Mouse (Mus musculus): ENCODE results near the gene E2f2. TPM values are rescaled to one million over a fixed set of nuclear protein-coding genes. Genes with fewer than 3 reads are reported as not detected.
A peak's percentile ranks its signal among the peaks of the same experiment; 100 is the strongest.

Gene E2f2
- total RNA-seq, 1 experiment from 2014 or later, result 6.8 TPM

DNA sequence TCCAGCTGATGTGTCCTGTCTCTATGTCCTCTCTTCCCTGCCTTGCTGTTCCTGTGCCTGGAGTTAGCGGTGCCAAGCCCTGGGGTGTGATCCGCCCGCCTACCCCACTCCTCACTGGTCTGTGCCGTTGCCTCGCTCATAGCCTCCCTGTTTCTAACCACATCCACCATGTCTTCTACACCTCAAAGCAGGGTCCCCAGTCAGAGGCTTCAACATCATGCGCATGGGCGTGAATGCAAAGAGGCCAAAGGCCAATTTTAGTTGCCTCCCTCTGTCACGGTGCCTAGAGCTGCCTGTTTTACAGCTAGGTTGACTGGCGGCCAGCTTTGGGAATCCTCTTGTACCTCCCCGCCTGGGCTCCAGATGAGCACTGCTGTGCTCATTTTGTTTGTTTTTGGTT lies 24.0 kb downstream of the E2f2 start:
- no peak for ATAC-seq (replicated peaks; ENCODE audit: low read depth, poor library complexity, severe bottlenecking)

DNA sequence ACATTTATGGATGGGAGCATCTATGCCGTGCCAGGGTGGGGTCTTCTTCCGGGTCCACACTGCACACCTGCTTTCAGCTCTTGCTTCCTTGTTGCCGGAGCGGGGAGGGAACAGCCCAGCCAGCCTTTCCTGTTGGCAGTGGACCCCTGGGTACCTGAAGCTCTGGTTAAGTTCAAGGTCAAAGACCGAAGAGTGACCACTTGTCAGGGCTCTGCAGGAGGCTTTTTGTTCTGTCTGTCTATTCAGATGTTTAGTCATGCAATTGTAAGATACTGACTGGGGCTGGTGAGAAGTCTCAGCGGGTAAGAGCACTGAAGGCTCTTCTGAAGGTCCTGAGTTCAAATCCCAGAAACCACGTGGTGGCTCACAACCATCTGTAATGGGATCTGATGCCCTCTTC lies 26.7 kb downstream of the E2f2 start:
- ATAC-seq (replicated peaks; ENCODE audit: low read depth, poor library complexity, severe bottlenecking), result no peak

DNA sequence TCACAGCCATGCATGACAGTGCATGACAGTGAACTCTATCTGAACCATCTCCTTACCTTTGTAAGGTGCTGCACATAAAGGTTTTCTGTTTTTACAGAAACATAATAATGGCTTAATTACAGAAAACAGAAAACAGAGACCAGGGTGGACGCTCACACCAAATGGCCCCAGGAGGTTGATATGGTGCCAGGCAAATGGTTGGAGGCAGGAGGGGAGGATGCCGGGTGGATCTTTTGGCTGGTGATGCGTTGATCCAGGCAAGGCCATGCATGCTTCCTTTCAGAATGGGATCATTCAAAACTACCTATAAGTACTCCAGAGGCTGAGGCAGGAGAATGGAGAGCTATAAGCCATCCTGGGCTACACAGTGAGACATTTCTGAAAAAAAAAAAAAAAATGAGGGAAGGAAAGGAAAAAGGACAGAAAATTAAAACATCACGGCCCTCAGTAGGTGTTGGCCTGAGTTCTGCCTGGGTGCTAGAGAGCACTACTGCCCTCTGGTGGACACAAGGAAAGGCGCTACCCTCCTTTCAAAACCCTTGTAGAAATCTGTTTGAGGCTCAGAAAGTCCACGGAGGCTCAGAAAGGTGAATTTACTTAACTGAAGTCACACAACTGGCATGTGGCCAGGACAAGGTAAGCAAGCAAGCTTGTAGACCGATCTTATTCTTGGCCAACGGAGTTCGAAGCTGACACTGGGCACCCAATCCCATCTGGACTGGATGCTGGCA lies 27.5 kb downstream of the E2f2 start:
- ATAC-seq (replicated peaks; ENCODE audit: low read depth, poor library complexity, severe bottlenecking), result peak; percentile 78

DNA sequence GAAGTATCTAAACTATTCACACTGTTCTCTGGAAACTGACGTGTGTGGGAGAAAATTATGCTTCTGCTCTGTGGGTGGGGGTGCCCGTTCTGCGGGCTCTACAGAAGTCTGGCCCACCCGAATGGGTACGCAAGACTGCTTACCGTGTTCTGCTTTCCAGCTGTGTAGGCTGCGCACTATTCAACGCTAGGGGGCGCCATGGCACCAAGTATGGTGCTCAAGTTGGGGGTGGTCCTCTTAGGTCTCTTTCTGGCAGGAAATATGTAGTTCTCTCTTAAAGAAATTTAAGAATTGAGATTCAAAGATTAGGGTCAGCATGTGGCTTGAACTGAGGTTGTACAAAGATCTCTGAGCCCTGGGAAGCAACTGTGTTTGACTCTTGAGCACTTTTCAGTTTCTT lies 30.3 kb downstream of the E2f2 start:
- peak; percentile 35 for ATAC-seq (replicated peaks; ENCODE audit: low read depth, poor library complexity, severe bottlenecking)

DNA sequence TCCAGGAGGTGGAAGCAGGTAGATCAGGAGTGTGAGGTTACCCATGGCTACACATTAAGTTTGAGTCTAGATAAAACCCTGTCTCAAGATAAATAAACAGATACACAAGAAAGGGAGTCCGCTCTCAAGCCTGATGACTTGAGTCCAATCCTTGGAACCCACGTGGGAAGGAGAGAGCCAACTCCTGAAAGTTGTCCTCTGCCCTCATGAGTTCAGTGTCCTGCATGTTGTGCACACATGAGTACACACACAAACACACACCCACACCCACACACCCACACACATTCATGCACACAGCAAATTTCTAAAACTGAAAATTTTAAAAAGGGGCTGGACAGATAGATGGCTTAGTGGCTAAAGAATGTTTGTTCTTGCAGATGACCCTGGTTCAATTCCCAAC lies 32.6 kb downstream of the E2f2 start:
- no peak for ATAC-seq (replicated peaks; ENCODE audit: low read depth, poor library complexity, severe bottlenecking)

DNA sequence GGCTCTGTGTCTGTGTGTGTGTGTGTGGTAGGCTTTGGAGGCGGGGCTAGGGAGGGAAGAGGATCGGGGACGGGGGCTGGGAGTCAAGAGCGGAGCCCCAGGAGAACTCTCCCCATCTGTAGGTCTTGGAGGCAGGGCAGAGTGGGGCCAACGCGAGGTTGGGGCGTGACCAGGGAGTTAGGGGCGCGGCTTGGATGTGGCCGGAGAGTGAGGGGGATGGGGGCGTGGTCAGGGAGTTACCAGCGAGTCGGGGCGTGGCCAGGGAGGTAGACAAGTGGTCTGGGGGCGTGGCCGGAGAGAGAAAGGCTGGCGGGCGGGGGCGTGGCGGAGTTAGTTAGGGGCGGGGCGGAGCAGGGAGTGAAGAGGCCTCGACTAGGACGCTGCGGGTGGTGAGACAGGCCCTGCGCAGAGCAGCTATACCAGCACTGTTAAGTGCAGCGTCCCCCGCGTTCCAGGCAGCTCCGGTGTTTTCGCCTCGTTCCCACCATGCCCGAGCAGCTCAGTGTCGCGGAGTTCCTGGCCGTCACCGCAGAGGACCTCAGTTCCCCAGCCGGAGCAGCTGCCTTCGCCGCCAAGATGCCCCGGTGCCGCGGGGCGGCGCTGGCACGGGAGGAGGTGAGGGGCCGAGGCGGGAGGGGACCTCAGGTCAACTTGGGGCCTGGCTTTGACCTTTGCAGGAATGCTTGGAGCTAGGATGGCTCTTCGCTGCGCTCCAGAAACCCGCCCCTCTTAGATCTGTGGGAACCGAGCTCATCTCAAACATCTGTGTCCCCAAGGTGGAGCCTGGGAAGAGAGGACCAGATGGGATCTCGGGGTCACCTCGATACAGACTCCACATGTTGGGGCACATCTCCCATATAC lies 34.1 kb downstream of the E2f2 start, which contains the start of gene Asap3:
Gene Asap3 (plus strand): TSS at position 333 of the 861 bp plus-strand sequence.
- peak; percentile 88 for ATAC-seq (replicated peaks; ENCODE audit: low read depth, poor library complexity, severe bottlenecking)

DNA sequence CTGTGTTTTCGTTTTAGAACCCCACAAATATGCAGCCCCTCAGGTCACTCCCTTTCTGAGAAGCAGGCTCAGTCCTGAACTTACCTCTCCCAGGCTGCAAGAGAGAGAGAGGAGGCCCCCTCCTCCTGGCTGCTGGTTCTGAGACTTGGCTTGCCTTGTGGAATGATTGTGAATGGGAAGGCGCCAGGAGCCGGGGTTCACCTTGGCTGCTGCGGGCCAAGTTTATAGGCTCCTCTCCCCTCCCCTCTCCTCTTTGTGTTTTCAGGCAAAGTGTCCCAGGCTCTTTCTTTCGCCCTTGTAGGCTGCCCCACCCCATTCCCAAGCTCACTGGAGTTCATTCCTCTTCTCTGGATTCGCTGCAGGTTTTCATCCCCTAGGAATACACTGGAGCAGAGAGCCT lies 34.7 kb downstream of the E2f2 start:
- ATAC-seq (replicated peaks; ENCODE audit: low read depth, poor library complexity, severe bottlenecking), result no peak

DNA sequence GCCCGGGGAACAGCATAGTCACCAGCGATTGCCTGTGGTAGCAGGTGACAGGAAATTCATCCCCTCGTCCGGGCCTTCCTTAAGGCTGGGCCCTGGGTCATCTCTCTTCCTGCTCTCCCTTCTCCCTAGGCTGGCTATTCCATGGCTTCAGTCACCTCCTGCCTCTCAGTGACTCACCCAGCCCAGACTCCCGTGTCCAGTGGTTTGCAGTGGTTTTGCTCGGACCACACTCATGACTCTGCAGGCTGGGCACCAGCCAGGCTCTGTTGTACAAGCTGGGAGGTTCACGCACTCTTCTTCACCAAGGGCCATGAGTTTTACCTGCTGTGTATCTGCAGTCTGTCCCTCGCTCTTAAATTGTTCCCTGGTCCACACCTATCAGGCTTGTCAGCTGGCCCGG lies 38.7 kb downstream of the E2f2 start:
- ATAC-seq (replicated peaks; ENCODE audit: low read depth, poor library complexity, severe bottlenecking), result no peak

DNA sequence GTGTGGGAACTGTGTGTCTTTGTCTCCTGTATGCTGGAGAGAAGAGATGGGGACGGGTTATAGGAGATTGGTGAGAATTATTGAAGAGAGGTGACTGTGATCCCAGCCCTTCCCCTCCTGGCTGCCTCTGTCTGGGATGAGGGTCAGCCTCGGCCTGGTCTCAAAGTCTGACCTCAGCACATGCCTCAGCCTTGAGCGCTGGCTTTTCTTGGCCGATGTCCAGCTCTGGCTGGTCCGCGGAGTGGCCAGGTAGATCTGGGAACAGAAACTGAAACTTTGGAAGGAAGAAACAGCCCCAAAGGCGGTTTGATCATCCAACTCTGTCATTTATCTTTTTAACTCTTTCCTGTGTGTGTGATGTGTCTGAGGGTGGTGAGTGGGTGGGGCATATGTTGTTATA lies 41.4 kb downstream of the E2f2 start:
- no peak for ATAC-seq (replicated peaks; ENCODE audit: low read depth, poor library complexity, severe bottlenecking)

DNA sequence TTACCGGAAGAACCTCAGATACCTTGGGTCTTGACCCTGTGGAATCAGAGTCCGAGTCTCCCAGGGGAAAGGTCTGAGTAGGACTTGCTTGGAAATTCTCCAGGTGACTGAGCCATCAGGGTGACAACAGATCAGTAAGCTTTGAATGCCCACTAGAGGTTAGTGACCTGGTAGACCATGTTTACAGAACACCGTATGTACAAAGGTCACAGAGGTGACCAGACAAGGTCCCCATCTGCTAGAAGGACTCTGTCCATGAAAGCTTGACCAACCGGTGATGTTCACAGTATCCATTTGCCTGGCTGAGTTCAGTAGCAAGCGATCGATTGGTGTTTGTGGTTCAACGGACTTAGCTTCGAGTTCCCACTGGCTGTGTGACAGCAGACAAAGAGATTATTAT lies 42.6 kb downstream of the E2f2 start:
- no peak for ATAC-seq (replicated peaks; ENCODE audit: low read depth, poor library complexity, severe bottlenecking)

DNA sequence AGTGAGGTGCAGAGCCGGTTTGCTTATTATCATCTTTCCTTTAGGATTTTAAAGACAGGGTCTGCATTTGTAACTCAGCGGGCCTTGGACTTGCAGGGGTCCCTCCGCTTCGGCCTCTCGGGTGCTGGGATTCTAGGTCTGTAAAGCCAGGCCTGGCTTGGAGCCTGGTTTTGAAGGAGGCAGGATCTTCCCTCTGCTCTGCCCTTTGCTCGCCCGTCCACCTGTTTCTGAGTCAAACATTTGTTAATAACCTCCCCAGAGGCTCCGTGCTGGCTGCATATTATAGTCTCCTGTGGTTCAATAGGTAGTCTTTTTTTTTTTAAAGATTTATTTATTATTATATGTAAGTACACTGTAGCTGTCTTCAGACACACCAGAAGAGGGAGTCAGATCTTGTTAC lies 43.4 kb downstream of the E2f2 start:
- ATAC-seq (replicated peaks; ENCODE audit: low read depth, poor library complexity, severe bottlenecking), result no peak

DNA sequence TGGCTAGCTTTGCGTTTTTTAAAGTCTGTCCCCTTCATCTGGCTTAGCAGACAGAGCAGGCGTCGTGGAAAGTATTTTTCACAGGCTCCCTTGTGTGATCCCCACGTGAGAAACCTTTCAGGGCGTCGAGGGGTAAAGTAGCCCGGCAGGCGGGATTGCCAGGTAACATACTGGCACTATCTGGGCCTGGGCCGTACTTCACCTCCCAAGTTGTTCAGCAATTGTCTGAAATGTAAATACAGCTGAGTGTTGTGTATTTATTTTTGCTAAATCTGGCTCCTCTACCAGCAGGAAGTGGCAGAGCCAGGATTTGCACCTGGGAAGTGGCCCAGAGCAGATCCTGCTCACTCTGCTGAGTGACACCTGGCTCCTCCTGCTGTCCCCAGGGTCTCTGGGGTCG lies 44.9 kb downstream of the E2f2 start:
- no peak for ATAC-seq (replicated peaks; ENCODE audit: low read depth, poor library complexity, severe bottlenecking)

DNA sequence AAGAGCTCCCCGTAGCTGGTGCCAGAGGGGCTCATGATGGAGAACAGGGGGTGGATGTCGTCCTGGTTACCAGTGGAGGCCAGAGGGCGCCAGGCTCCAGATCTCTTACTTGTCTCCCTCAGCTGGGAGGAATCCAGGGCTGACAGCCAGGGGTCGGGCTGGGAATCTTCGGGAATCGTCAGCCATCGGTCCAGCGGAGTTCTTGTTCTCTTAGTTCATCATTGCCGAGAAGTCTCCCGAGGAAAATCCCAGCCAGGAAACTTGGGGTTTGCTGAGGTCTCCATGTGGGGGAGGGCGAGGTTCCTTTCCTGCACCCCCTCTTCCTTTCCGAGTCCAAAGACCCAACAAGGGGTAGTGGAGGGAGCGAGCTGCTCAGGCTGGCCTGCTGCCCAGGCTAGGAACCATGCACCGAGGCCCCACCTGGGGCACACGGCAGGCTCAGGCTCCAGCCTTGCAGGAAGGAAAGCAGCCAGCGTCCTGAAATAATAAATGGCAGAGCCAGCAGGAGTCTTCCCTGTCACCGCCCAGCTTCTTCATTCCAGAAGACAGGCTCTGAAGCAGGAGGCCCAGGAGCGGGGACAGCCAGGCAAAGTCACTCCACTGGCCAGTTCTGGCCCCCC lies 46.5 kb downstream of the E2f2 start:
- ATAC-seq (replicated peaks; ENCODE audit: low read depth, poor library complexity, severe bottlenecking), result no peak

DNA sequence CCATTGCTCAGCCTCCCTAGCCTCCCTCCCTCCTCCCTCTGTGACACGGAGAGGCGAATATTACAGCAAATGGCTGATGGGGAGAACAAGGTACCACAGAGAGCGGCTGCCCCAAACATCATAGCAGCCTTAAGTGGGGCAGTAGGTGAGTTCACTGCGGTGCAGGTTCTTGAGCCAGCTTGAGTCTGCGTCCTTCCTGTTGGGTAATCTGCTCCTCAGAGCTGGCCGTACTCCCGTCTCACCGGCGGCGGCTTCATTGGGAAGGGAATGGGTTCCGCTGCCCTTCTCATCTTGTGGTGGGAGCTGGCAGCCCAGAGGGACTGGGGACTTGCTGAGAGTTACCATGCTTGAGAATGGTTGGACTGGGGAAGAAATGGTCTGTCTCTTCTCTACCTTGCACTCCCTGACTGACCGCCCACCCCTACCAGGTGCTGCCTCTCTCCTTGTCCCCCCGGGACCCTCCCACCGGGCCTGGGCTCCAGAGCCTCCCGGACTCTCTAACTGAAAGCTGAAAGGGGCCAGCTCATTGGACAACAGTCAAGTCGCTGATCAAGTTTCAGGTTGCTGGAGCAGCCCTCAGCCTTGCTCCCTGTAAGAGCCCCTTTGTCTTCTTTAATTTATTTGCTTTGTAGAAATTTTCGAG lies 48.1 kb downstream of the E2f2 start:
- no peak for ATAC-seq (replicated peaks; ENCODE audit: low read depth, poor library complexity, severe bottlenecking)

DNA sequence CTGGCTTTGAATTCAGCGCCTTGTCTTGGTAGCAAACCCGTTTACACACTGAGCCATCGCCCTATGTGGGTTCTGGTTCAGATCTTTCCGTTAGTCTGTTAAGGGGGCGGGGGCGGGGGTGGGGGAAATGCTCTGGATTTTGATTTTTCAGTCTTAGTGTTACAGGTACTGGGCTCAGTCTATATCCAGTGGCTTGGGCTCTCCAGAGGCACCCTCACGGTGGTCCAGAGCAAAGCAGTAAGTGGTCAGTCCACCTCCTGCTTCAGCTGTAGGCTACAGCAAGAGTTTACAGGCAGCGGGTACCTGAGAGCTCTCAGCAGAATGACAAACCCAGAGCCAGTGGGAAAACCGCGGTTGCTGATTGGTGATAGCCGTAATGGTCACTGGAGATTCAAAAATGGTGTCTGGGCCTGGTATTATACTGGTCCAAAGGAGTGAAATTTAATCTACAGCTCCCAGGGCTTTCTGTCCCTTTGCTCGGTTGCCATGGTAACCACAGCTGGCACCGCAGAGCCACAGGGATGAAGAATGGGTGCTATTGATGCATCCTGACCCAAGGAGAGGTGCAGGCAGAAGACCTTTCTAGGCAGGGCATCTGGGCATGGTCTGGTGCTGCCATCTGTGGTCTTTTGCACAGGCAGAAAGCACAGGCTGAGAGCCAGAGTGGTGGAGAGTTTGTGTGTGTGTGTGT lies 51.5 kb downstream of the E2f2 start:
- no peak for ATAC-seq (replicated peaks; ENCODE audit: low read depth, poor library complexity, severe bottlenecking)

DNA sequence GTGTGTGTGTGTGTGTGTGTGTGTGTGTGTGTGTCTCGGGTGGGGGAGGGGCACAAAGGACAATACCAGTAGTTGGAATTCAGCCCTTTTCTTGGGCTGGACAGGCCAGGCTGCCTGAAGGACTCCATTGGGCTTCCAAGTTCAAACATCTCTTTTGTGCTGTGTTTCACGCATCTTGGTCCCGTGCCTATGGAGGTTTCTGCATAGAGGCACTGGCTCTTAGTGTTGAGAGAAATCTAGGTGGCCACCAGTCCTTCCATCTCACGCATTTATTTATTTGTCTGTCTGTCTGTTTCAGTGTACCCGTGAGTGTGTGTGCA lies 52.0 kb downstream of the E2f2 start:
- ATAC-seq (replicated peaks; ENCODE audit: low read depth, poor library complexity, severe bottlenecking), result no peak

DNA sequence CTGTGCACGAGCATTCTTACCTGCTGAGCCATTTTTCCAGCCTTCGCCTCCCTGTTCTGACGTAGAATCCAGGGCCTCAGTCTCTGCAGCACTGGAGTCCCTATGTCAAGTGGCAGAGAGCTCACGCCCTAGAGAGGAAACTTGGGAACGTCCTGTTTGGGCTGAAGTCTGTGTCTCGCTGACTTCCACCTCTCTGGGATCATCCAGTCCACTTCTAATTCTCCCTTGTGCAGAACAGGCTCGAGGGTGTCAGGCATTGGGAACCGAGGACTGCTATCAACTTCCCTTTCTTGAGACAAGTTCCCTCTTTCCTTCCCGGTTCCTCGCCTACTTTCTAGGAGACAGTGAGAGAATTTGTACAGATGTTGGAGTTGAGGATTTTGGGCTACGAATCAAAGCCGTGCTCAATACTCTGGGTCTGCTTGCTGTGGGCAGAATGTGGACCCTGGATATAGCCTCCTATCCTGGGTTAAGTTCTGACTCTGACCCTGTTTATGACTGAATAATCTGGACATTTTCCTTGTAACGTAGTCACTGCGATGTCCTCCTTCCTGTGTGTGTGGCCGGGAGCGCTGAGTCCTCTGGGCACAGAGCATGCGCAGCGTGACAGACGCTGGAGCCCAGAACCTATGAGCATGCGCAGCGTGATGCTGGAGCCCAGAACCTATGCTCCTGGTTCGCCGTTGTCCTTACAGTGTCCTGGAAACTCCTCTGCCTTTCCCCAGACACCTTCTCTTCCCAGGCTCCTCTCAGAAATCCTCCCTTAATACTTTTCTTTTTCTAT lies 52.7 kb downstream of the E2f2 start:
- no peak for ATAC-seq (replicated peaks; ENCODE audit: low read depth, poor library complexity, severe bottlenecking)

DNA sequence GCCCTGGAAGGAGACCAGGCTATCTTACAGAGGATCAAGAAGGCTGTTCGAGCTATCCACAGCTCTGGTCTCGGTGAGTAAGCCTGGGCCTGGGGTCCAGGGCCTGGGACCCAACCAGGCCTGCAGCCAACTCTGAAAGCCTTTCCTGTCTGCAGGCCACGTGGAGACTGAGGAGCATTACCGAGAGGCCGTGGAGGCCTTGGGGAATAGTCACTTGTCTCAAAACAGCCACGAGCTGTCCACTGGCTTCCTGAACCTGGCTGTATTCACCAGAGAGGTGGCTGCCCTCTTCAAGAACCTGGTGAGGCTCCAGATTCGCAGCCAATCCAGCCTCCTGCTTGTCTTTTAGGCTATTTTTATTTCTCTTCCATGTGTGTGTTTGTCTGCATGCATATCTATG lies 55.2 kb downstream of the E2f2 start:
- ATAC-seq (replicated peaks; ENCODE audit: low read depth, poor library complexity, severe bottlenecking), result no peak

DNA sequence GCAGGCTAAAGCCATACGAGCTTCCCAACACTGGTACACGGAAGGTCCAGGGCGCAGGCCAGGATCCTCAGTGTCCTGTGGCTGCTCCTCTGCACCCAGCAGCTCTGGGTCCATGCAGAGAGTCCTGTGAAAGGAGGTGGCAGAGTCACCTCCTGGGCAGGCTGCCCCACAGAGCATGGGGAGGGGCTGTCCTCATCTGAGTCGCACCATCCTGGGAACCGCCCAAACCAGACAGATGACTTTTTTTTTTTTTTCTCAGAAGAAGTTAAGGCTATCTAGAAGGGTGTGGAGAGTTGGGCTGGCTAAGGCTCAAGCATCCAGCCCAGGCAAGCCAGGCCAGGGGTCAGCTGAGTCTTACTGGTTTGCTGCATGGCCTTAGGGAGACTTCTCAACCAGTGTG lies 56.4 kb downstream of the E2f2 start:
- ATAC-seq (replicated peaks; ENCODE audit: low read depth, poor library complexity, severe bottlenecking), result no peak

Data from common myeloid progenitor, adult 5-6 weeks (primary cell).